Mouse (Mus musculus): ENCODE results near the gene Slc35d3.

GRCm38 (mm10) chr10:19848928-19849770 lies 2.1 kb downstream of the Slc35d3 start:
- no peak for TF ChIP-seq POLR2A (IDR thresholded peaks at IDR 0.05; ENCODE audit: low read depth, low read length)
- TF ChIP-seq CTCF (conservative IDR thresholded peaks at IDR 0.05; ENCODE audit: insufficient read depth, insufficient read length, low read depth, low read length): no peak
